Mouse (Mus musculus): ENCODE data around the gene Ttpal. TPM values are rescaled to one million over a fixed set of nuclear protein-coding genes. Genes with fewer than 3 reads are reported as not detected.

Ttpal gene
- total RNA-seq, 4 experiments from 2014 or later, result 48.2 to 50.3 (median 49.2) TPM

DNA sequence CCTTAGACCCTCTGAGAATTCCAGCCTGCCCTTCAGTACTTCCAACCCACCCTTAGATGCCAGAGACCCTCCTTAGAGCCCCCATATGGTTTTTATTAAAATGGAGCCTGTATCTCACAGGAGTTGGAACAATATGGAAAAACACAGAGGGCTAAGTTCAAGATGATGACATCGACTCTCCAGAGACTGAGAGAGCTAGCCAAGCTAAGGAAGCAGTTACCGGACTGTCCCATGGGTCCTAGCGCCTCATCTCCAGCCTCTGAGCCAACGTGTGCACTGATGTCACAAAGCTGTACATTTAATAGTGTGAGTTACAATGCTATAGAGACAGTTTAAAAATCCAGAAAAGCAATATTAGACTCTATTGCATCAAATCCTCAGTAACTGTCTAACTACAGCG, 11.1 kb upstream of the Ttpal start:
- DNase-seq (ENCODE audit: low spot score in 2 of 2), result no peak

- no peak for DNase-seq (ENCODE audit: low spot score in 2 of 2)
These were observed 10.0 kb upstream of the Ttpal start for GRCm38 (mm10) chr2:163592084-163592483.

- DNase-seq (ENCODE audit: low spot score in 2 of 2), result no peak
These were observed 8.4 kb upstream of the Ttpal start for GRCm38 (mm10) chr2:163593636-163594282.

GRCm38 (mm10) chr2:163595119-163595518, 7.0 kb upstream of the Ttpal start:
- DNase-seq (ENCODE audit: low spot score in 2 of 2), result no peak

DNA sequence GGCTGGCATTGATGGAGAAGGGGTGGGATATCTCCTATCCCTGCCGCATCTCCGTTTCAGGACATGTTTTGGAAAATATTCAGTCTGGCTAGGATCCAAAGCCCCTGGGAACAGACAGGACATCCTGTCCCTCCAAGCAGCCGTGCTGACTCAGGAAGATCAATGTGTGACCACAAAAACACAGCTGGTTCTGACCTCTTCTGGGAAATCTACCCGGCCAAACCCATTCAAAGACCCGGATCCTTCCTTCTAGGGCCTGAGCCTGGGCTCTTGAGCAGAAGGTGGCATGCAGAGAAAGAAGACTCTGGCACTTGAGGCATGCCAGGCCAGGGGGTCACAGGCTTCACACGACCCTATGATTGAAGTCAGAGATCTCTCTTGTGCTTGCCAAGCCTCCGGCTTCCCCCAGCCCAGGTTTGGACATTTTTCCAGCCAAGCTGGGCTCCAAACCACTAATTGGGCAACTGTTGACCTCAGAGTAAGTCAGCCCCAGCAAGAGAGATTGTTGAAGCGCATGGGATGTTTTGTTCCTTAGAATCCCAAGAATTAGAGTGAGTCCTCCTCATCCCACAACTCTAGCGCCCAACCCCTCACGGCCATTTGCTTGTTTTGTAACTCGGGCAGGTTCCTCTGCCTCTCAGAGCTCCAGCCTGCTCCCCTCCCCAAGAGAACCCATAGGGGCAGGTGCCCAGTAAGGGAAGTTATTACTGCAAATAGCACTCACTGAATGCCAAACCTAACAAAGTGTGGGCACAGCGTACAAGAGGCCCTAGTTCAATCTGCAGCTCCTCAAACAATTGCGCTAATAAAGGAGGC, 5.8 kb upstream of the Ttpal start:
- DNase-seq (ENCODE audit: low spot score in 2 of 2), result no peak

DNA sequence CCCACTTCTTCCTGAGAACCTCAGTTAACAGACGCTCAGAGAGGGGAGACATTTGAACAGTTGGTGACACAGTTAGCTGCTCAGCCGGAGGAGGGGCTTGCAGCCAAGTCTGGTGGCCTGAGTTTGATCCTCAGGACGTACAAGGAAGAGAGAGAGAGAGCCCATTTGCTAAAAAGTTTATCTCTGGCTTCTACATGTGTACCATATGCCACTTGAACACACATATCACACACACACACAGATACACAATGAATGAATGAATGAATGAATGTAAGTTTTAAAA, 5.3 kb upstream of the Ttpal start:
- DNase-seq (ENCODE audit: low spot score in 2 of 2), result no peak

DNA sequence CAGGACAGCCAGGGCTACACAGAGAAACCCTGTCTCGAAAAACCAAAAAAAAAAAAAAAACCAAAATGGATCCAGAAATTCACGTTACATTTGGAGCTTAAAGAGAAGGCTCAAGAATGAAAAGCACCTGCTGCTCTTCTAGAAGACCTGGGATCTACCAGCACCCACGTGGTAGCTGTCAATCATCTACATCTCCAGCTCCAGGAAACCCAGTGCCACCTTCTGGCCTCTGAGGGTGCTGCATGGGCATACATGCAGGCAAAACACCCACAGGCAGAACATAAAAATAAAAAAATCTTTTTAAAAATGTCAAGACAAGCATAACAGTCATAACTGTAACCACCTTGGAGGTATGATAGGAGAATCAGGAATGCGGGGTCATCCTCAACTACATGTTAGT, 4.5 kb upstream of the Ttpal start:
- DNase-seq (ENCODE audit: low spot score in 2 of 2), result peak in 1 of 2 experiments; percentile 50

DNA sequence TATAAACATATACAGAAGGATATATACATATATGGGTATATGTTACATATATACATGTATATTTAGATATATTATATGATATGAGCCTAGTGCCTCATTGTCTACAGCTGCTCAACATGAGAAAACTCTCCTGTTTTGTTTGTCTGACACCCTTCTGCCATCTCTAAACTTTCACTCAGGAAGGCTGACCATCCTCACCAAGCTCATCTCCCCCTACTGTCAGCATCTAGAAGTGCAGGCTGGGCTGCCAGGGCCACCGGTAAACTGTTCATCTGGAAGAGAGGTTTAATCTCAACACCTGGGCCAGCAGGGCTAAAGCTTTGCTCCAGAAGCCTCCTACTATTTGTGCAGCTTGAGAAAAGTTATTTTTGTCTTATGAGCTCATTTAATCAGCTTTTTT, 2.9 kb upstream of the Ttpal start:
- DNase-seq (ENCODE audit: low spot score in 2 of 2), result peak in 1 of 2 experiments; percentile 39

DNA sequence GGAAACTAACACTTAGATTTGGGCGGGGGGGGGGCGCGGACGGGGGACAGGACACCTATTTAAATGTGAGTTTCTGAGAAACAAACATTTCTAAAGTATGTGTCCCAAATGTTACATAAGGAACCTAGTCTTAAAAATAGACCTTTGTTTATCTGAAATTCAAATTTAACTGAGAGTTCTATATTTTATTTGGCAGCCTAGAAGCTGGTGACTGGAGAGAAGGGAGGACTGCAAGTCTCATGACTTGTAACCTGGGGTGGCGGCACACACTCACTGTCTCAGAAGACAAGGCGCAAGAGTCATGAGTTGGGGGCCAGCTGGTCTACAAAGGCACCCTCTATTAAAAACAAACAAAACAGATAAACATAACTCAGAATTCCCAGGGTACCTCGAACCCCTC, 1.0 kb upstream of the Ttpal start:
- DNase-seq (ENCODE audit: low spot score in 2 of 2), result no peak

GRCm38 (mm10) chr2:163601712-163602100, 408 bp upstream of the Ttpal start:
- DNase-seq (ENCODE audit: low spot score in 2 of 2), result no peak

- DNase-seq (ENCODE audit: low spot score in 2 of 2), result no peak
These were observed 4.0 kb downstream of the Ttpal start for GRCm38 (mm10) chr2:163606161-163606560.

DNA sequence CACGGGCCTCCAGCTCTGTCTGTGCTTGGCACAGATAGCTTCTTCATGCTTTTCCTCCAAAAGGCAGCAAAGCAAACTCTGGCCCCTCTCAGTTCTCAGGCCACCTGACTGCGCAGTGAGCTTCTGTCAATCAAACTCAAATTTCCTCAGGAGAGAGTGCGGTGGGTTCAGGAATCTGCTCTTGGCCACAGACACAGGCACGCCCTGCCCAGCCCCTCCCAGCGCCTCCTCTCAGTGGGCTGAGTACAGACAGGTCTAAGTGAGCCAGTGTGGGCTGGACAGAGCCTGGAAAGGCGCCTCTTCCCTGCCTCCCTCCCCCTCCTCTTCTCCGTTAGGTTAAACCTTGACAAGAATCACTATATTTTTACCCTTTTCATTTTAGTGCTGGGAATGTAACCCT, 5.9 kb downstream of the Ttpal start:
- DNase-seq (ENCODE audit: low spot score in 2 of 2), result no peak

GRCm38 (mm10) chr2:163609281-163609975, 7.3 kb downstream of the Ttpal start:
- DNase-seq (ENCODE audit: low spot score in 2 of 2), result no peak

DNA sequence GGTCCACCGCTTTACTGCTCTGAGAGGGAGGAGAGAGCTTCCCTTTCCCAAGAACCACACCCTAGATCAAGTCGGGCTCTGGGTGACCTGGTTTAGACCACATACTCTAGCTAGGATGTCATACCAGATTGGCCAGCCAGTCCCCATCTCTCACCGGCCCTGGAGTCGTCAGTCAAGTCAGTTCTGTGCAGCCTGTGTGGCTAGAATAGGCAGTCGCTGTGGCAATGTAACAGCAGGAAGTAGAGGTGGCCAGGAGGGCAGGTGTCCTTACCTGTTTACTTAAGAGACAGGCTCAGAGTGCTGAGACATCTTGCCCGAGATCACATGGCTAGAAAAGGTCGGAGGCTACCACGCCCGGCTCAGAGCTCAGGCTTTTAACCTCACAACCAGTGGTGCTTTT, 9.1 kb downstream of the Ttpal start:
- no peak for DNase-seq (ENCODE audit: low spot score in 2 of 2)

DNA sequence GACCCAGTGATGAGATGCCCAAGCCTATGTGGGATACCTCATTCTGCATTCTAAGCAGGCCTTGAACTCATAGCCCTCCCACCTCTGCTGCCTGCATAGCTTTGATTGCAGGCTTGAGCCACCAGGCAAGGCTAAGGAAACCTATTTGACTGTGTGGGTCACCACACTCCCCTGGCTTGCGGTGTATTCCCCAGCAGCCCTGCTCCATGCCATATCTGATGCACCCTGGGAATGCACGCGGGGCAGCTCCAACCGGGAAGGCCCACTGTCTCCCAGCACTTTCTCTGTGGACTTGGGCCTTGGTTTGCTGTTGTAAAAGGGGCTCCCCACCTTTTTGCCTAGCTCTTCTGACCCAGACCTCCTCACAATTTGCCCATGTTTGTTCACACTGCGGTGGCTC, 11.1 kb downstream of the Ttpal start:
- no peak for DNase-seq (ENCODE audit: low spot score in 2 of 2)

DNA sequence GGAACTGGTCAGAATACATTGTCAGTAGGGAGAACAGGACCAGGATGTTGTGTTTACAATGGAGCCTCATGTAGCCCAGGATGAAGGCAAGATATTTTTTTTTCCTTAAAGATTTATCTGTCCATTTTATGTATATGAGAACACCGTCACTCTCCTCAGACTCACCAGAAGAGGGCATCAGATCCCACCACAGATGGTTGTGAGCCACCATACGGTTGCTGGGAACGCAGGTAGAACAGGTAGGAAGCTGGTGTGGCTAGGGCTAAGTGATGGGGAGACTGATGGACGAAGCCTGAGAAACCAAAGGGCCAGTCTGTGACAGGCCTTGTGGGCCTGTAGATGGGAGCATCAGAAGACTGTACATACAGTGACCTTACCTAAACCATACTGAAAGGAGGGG, 11.9 kb downstream of the Ttpal start:
- DNase-seq (ENCODE audit: low spot score in 2 of 2), result no peak

DNA sequence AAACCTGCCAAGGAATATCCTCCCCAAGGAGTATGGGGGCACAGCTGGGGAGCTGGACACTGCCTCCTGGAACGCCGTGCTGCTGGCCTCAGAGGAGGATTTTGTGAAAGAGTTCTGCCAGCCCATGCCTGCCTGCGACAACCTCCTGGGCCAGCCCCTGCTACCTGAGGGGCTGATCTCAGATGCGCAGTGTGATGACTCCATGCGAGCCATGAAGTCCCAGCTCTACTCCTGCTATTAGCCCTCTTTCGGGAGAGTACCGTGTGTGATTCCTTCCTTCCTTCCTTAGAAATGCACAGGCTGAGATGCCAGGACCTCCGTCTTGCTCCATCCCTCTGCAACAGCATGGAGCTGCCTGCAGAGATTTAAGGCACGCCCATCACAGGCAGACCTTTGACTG, 13.3 kb downstream of the Ttpal start:
- DNase-seq (ENCODE audit: low spot score in 2 of 2), result no peak

DNA sequence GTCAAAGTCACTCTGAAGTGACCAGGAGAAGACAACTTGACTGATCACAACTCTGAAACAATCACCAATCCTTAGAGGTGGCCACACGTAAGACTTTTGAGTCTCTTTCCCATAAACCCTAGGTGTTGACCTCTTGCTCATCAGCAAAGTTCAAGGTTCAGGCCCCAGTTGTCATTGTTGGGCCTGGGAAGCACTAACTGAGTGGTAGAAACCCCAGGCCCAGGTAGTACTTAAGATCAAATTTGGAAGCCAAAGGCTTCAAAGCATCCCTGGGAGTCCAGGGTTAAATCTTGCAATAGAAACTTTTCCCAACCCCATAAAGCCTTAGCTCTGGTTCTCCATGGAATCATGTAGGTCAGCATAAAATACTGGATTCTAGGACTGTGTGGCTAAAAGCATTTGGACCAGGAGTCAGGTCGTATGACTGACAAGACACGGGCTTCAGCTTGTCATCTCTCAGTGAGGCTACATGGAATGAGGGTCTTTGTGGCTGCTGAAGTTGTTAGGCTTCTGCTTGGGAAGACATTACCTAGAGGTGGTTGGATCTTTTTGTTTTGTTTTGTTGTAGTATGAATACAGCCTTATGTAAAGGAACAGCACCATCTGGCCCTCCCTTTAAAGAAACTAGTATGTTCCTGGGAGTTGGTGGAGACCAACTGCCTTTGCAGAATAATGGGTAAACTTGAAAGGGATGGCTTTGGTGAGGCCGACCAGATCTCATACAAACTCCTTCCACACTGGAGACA, 14.0 kb downstream of the Ttpal start:
- DNase-seq (ENCODE audit: low spot score in 2 of 2), result no peak

DNA sequence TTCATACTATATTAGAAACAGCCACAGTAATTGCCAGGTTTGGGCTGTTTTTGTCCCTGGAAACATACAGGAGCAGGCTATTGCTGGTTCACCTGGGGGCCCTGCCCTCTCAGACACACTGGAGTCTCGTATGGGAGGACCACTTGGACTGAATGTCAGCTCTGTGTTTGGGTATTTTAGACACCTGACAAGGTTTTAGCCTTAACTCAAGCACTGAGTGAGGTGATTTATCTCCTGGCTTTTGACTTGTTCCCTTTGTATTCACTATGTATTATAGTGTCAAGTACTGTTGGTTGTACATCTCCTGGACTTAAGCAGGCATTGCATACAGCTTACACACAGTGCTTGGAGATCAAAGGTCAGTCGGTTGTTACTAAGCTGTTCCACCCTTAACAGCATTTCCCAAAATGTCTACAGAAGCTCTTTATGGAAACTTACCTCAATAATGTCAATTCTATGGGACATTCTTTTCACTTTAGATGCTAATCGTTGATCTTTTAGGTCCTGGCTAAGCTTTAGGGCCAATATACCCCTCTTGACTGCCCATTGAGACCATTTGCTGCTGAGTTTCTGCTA, 14.6 kb downstream of the Ttpal start:
- DNase-seq (ENCODE audit: low spot score in 2 of 2), result no peak

DNA sequence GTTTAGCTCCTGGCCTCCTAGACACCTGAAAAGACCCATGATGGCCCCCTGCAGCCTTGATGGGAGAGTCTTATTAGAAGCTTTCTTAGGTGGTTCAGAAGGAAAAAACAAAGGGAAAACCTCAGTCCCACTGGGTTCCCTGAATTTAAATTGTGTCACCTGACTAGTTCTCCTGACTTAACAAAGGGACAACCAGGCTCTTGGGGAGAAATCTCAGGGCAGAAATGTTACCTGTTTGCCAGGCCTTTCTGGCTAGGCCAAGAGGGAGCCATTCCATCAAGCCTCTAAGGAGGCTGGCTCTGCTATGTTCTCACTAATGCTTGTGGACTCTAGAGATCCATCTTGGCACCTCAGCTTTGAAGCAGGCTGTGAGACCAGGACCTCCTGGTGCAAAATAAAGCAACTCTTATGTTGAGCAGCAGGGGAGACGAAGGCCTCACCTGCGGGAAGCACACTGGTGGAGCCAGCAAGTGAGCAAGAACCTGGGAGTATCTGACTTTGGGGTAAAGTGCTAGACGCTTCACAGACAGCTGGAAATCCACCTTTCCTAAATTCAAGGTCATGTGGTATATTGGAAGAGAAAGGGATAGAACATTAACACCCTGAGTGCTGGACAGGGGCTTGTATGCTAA, 15.2 kb downstream of the Ttpal start:
- DNase-seq (ENCODE audit: low spot score in 2 of 2), result no peak

DNA sequence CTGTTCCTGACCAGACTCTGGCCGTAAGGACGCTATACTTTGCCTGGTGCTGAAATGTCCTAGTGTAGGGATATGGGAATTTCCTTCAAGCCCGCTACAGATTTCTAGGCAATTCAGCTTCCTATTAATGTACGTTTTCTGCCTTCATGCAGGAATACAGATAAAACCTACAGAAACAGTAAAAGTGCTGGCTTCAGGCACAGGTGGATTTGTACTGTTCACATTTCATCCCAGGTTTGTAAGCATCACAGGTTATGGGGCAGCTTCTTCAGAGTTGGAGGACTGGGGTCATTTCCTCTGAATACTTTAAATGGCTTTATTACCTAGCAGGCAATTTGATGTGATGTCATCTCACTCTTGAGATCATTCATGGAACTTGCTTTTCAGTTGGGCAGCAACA, 15.8 kb downstream of the Ttpal start:
- DNase-seq (ENCODE audit: low spot score in 2 of 2), result no peak

Data from layer of hippocampus, adult 8-10 months (tissue).